Mouse (Mus musculus) brain, adult 10 weeks (tissue): ENCODE results near the gene Gm4131. TPM values are rescaled to one million over a fixed set of nuclear protein-coding genes. Genes with fewer than 3 reads are reported as not detected.

ENCODE experiments used
- polyA plus RNA-seq: library from polyadenylated mRNA; stranded (reverse); fragments of 350-450 nt; fragmentation: Illumina TruSeq; extraction: RNeasy Lipid Tissue Mini Kit (QIAGEN cat#74804); gene quantifications from one replicate; pipeline ENCODE4 v1.2.3, GENCODE M21; 2015; ENCODE audit warnings: low read depth, low replicate concordance

Gm4131 gene
- not detected for polyA plus RNA-seq

GRCm38 (mm10) chr14:62566821-62567220, at the start of gene Gm4131:
Gm4131 (minus strand) TSS chr14:62566921.

DNA sequence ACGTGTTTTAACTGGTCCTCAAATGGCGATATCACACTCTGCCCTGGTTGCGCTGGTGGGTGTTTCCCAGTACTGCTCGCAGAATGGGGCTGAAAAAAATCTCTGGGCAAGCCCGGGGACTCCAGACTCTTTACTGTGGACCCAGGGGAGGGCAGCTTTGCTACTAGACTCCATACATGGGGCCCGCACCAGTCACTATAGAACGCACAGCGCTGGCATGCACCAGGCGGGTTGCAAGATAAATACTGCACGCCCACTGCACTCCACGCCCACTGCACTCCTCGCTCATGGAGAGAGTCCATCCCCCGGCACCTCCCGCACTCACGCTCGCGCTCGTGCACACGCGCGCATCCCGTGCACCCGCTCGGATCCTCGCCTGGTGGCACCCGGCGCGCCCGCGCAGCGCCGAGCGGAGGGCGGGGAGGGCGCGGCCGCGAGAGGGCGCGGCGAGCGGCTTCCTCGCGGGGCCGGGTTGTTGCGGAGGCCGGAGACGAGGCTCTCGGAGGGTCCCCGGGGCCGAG, 11.4 kb downstream of the Gm4131 start, which contains the start of gene Fam124a:
Gene Fam124a, plus strand, starts transcription at position 429 of the 521 bp plus-strand sequence.

DNA sequence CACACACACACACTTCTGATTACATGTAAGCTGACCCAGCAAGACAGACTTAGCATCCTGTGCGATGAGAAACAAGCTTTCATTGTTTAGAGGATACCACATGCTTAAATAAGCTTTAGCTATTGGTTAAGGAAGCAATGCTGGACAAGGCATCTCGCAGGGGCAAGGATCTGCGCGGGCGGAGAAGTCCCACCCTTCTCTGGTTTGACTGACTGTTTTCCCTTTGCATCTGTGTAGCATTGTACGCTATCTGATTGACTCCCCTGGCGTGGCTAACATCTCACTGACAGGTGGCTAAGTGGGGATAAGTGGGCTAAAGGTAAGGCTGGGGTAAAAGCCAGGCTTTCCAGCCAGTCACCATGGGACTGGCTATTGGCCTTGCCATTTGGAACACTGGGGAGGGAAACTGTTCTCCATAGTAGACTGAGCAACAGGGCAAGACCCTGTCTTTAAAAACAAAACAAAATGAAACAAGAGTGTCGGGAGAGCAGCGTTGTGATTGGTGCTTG, 110.4 kb downstream of the Gm4131 start, which contains the start of gene Gucy1b2:
Gene Gucy1b2, minus strand, starts transcription at position 51 of the 509 bp plus-strand sequence.

Other genes with a start within 250 kb of the Gm4131 start
- 0.27 TPM for gene Gucy1b2, start 110.6 kb downstream of the Gm4131 start, polyA plus RNA-seq
- gene Fam124a, start 11.2 kb downstream of the Gm4131 start, polyA plus RNA-seq, result 19.2 TPM
- not detected for gene Serpine3, start 96.7 kb upstream of the Gm4131 start, polyA plus RNA-seq
- gene Ints6, start 194.2 kb upstream of the Gm4131 start, polyA plus RNA-seq, result 13.6 TPM